Mouse (Mus musculus) hindbrain, embryonic 11.5 days (tissue): ENCODE data around the gene Insig2. TPM values are rescaled to one million over a fixed set of nuclear protein-coding genes. Genes with fewer than 3 reads are reported as not detected.

ENCODE experiments used
- ATAC-seq: fragments of 200-750 bp; cut with Nextera tagmentation; 2 replicates; pipeline ENCODE4 v1.8.0; 2017; ENCODE audit warnings: mild to moderate bottlenecking, moderate TSS enrichment, moderate library complexity; ENCODE audit not compliant: low FRiP score
- DNase-seq: peaks from one replicate; pipeline ENCODE4 v3.0.0-alpha.2; 2015; ENCODE audit warnings: low spot score
- H3K27ac ChIP-seq: fragments of 300-500 bp; sonication (generic); 2 replicates; pipeline ENCODE4 v1.5.1; 2014; ENCODE audit warnings: mild to moderate bottlenecking, low read depth, low read length
- H3K27me3 ChIP-seq: fragments of 300-500 bp; sonication (generic); 2 replicates; pipeline ENCODE4 v1.6.1; 2014; ENCODE audit warnings: mild to moderate bottlenecking, low read length, moderate library complexity, mixed read lengths; ENCODE audit not compliant: control insufficient read depth, insufficient read depth
- H3K36me3 ChIP-seq: fragments of 300-500 bp; sonication (generic); 2 replicates; pipeline ENCODE4 v1.6.1; 2014; ENCODE audit warnings: mild to moderate bottlenecking, low read length, moderate library complexity, mixed read lengths; ENCODE audit not compliant: control insufficient read depth, insufficient read depth
- H3K4me1 ChIP-seq: fragments of 300-500 bp; sonication (generic); replicated peaks from 2 replicates; pipeline ENCODE4 v1.6.1; 2014; ENCODE audit warnings: low read length, mixed read lengths; ENCODE audit not compliant: control insufficient read depth, insufficient read depth
- H3K4me2 ChIP-seq: fragments of 300-500 bp; sonication (generic); replicated peaks from 2 replicates; pipeline ENCODE4 v1.6.1; 2014; ENCODE audit warnings: mild to moderate bottlenecking, low read depth, low read length
- H3K4me3 ChIP-seq: fragments of 300-500 bp; sonication (generic); 2 replicates; pipeline ENCODE4 v1.5.1; 2014; ENCODE audit warnings: low read depth, low read length
- H3K9ac ChIP-seq: fragments of 300-500 bp; sonication (generic); 2 replicates; pipeline ENCODE4 v1.6.1; 2014; ENCODE audit warnings: low read depth, low read length
- H3K9me3 ChIP-seq: fragments of 300-500 bp; sonication (generic); 2 replicates; pipeline ENCODE4 v1.6.1; 2016; ENCODE audit warnings: low read length; ENCODE audit not compliant: control insufficient read depth
- WGBS: fragments of 180-500 bp; shearing (Covaris S2); extraction: QIAGEN DNeasy Blood & Tissue Kit; methylation state at CpG from one replicate; pipeline ENCODE4 v1.1.7; 2014; 5-methylcytosine and 5-hydroxymethylcytosine counted together
- polyA plus RNA-seq: library from polyadenylated mRNA; unstranded; fragments of >200 nt; fragmentation: Nextera tagmentation; extraction: Ambion mirVana; gene quantifications from 2 replicates; pipeline ENCODE4 v1.2.1, GENCODE M21; 2014

Insig2 gene
- polyA plus RNA-seq, 1 experiment from 2014 or later, result 19.1 TPM

DNA sequence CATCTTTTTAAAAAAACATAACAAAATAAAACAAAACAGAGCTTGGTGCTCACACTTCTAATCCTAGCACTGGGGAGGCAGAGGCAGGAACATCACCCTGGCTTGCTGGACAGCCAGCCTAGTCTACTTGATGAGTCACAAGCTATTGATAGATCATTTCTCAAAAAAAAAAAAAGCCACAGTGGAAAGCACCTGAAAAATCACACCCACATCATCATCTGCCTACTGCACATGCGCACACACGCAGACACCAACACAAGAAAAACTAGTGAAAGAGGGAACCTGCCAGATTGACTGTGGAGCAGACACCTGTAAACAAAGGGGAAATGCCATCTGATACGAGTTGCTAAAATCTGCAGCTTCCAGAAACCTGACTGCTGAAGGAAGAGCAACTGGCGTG is 54.9 kb downstream of the Insig2 start:
- H3K9ac ChIP-seq, result no peak overlapping the region
- H3K4me1 ChIP-seq, result no peaks in the 10 kb centered on the region
- H3K27ac ChIP-seq, result no peak overlapping the region
- H3K9me3 ChIP-seq, result no peaks in the 10 kb centered on the region
- DNase-seq (no peak), ATAC-seq (no peak)
- no peaks in the 10 kb centered on the region for H3K27me3 ChIP-seq
- WGBS, result 90% methylated on average over 4 of the region's 4 CpGs
- no peaks in the 10 kb centered on the region for H3K36me3 ChIP-seq
- H3K4me3 ChIP-seq, result no peak overlapping the region
- H3K4me2 ChIP-seq, result no peak overlapping the region

DNA sequence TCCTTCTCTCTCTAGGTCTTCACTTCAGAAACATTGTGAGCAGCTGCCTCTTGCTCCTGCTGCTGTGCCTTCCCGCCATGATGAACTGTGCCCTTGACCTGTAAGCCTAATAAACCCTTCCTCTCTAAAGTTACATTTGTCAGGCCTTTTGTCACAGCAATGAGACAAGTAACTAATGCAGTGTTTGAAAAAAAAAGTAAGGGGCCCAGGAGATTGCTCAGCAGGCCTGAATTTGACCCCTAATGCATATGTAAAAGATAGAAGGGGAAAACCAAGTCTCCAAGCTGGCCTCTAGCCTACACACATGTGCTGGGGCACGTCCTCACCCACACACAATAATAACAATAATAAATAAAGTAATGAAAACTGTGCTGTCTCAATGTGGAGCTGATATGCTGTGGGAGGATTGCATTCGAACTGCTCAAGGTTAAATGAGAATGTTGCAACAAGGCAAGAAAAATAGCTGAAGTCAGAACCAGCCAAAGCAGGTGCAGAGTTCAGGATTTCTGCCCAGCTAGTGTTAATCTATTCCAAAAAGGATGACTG is 56.4 kb downstream of the Insig2 start:
- DNase-seq (no peak), ATAC-seq (no peak)
- H3K4me2 ChIP-seq, result no peak overlapping the region
- H3K9ac ChIP-seq, result no peak overlapping the region
- H3K9me3 ChIP-seq, result no peaks in the 10 kb centered on the region
- WGBS, result 72% methylated on average over 3 of the region's 3 CpGs
- H3K36me3 ChIP-seq, result no peaks in the 10 kb centered on the region
- H3K27ac ChIP-seq, result no peak overlapping the region
- no peaks in the 10 kb centered on the region for H3K4me1 ChIP-seq
- no peaks in the 10 kb centered on the region for H3K27me3 ChIP-seq
- no peak overlapping the region for H3K4me3 ChIP-seq

DNA sequence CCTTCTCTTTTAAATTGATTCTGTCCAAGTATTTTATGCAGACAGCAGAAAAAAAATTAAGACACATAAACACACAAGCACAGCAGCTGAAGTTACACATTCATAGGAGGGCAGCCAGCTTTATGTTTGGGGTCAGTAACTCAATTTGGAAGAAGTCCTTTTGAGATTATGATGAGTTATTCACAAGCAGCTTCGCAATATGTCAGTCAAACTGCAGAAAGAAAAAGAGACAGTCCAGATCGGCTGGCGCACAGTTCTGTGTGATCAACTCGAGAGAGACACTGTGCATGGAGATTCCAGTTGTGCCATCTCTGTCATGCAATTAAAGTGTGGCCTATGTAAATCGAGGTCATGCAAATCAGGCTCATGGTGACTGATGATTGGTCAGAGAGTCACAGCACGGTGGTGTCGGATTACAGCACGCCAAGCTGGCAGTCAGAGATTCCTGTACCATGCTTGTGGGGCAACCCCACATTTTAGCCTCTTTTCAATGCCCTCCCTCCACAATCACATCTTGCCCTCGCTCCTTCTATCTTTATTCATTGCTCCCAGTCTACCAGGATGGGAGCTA is 72.1 kb downstream of the Insig2 start:
- ATAC-seq, result peak; percentile 64

More for the DNA sequence above, 72.1 kb downstream of the Insig2 start:
- DNase-seq, result peak; percentile 29
- no peaks in the 10 kb centered on the region for H3K9me3 ChIP-seq
- H3K4me2 ChIP-seq, result no peak overlapping the region
- no peaks in the 10 kb centered on the region for H3K27me3 ChIP-seq
- H3K9ac ChIP-seq, result no peak overlapping the region
- H3K4me1 ChIP-seq, result no peaks in the 10 kb centered on the region
- H3K27ac ChIP-seq, result no peak overlapping the region
- no peaks in the 10 kb centered on the region for H3K36me3 ChIP-seq
- WGBS, result 67% methylated on average over 9 of the region's 9 CpGs
- H3K4me3 ChIP-seq, result no peak overlapping the region

Other genes with a start within 250 kb of the Insig2 start
- 8.7 and 11.1 TPM in 2 replicates for gene Ccdc93, start 98.5 kb upstream of the Insig2 start, polyA plus RNA-seq
- gene Htr5b, start 195.9 kb upstream of the Insig2 start, polyA plus RNA-seq, result 0.14 TPM in 1 of 2 replicates, not detected in the other
- gene Ddx18, start 235.4 kb upstream of the Insig2 start, polyA plus RNA-seq, result 68.2 and 70.2 TPM in 2 replicates